ENCODE assay signal across 15 mouse cellular contexts in the genomic region with DNA sequence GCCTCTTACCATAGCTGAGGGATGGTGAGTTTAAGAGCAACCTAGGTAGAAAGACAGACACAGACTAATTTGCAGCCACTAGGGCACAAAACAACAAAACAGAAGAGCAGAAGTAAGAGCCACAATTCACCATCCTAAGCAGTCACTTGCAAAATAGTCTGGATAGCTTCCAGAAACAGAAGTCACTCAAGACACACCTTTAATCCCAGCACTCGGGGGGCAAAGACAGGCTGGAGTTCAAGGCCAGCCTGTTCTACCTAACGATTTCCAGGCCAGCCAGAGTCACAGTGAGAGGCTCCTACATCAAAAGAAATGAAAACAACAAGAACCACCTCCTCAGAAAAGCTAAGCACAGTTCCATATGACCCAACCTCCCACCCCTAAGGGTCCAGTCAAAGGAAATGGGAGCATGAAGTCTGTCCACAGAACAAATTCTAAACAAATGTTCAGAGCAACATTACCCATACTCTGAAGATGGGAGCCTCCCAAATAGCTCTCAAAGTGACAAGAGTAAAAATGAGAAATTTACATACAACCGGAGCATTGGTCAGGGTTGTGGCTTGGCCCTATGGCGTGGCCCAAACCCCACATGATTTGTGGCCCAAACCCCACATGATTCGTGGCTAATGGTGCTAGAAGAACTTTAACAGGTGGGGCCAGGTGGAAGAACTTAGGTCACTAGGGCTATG.
"Had no signal": no experiment of that assay in that cellular context is flagged by ENCODE, and none has a peak within 500 bp of the region (broad histone marks: within the 10 kb centered on the region; RNA-seq: fewer than 3 reads in every experiment).

No protein-coding gene starts in this region.

- H3K9ac ChIP-seq: liver, embryonic 14.5 days; lung, embryonic 14.5 days; midbrain, embryonic 13.5 days; midbrain, embryonic 15.5 days; neural tube, embryonic 12.5 days had no signal

- H3K27ac ChIP-seq: liver, embryonic 14.5 days; macrophage; midbrain, embryonic 13.5 days; midbrain, embryonic 15.5 days; neural tube, embryonic 12.5 days had no signal

- DNase-seq: lung, adult 18-20 months; lung, embryonic 14.5 days; lung, postnatal 14 days; lung, postnatal 36 days; right cerebral cortex, postnatal 14 days; thymus, adult 18-20 months; thymus, postnatal 25 days; thymus, postnatal 4 days had no signal

- H3K27me3 ChIP-seq: megakaryocyte, embryonic 14.5 days; midbrain, embryonic 13.5 days; midbrain, embryonic 15.5 days; neural tube, embryonic 12.5 days had no signal

- H3K36me3 ChIP-seq: midbrain, embryonic 15.5 days; neural tube, embryonic 12.5 days had no signal

- H3K4me1 ChIP-seq: neural tube, embryonic 12.5 days had no signal

- ATAC-seq: midbrain, embryonic 13.5 days; midbrain, embryonic 15.5 days had no signal

- H3K9me3 ChIP-seq: megakaryocyte, embryonic 14.5 days; midbrain, embryonic 13.5 days; midbrain, embryonic 15.5 days; neural tube, embryonic 12.5 days had no signal

- H3K4me2 ChIP-seq: lung, embryonic 14.5 days; midbrain, embryonic 11.5 days; midbrain, embryonic 13.5 days; midbrain, embryonic 15.5 days; neural tube, embryonic 12.5 days had no signal

- H3K4me3 ChIP-seq: megakaryocyte, embryonic 14.5 days; midbrain, embryonic 13.5 days; midbrain, embryonic 15.5 days; neural tube, embryonic 12.5 days had no signal
